Mouse (Mus musculus) cerebellum, postnatal 14 days (tissue): Measurements from ENCODE around the gene Galnt9.

ENCODE experiments used
- DNase-seq, 2 experiments: peaks; one replicate each; pipeline ENCODE4 v3.0.0; 2021; ENCODE audit warnings: mixed read lengths in 2 of 2

Gene Galnt9

DNA sequence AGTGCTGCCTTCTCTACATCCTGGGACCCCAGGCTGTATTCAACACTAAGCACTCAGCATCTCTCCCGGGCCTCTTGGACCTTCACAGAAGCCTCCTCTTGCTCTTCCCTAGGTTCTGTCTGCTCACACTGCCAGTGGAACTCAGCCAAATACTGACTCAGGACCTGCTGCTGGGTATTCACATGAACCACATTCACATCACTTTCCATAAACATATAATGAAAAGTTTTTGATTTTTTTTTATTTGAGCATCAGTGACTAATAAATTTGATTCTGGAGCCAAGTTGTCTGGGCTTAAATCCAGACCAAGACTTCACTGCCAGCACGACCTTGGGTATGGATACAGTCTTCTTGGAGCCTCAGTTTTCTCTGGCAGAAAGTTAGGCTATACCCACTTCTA lies 3.2 kb upstream of the Galnt9 start:
- peak in 1 of 2 experiments; percentile 41 for DNase-seq

DNA sequence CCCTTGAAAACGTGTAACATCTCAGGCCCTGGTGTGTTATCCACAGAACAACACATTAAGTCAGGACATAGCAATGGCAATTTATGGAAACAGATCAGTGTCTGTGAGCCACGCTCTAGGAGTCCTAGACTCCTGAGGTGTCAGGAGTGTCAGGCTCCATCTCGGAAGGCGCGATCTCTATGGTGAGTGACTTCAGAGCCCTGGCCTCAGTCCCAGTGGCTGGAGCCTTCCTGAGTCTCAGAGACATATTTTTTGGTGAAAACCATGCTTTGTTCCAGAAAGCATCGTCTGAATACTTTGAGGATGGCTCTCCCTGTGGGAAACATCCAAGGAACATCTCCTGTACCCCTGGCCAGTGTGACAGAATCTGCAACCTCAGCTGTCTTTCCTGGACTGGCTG lies 2.7 kb upstream of the Galnt9 start:
- no peak for DNase-seq

DNA sequence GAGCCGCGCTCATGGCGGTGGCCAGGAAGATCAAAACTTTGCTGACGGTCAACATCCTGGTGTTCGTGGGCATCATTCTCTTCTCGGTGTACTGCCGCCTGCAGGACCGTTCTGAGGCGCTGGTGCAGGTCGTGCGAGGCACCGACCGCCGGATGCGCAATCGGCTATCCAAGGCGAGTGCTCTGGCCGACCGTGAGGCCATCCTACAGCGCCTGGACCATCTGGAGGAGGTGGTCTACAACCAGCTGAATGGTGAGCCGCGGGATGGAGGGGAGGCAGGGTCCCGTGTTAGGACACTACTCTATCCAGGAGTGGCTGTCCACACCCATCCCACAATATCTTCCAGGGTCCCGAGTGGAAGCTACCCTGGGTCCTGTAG lies 525 bp downstream of the Galnt9 start:
- DNase-seq: peak; percentile 60 to 64

DNA sequence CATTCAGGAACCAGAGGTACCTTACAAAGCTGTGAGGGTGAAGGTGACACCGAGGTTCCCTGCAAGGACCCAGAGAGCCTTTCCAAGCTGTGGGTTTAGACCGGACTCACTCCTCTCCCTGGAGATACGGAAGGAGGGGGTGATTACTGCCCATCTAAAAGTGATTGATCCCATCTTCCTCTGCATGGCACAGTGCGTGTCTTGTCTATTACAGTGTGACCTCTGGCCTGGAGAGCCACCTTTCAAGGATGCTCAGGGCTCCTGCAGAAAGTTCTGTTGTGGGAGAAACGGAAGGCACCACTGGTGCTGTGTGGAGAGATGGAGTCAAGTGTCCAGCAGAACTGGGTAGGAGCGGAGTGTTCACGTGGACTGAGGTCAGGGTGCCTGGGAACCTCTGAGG lies 1.2 kb downstream of the Galnt9 start:
- DNase-seq: no peak

DNA sequence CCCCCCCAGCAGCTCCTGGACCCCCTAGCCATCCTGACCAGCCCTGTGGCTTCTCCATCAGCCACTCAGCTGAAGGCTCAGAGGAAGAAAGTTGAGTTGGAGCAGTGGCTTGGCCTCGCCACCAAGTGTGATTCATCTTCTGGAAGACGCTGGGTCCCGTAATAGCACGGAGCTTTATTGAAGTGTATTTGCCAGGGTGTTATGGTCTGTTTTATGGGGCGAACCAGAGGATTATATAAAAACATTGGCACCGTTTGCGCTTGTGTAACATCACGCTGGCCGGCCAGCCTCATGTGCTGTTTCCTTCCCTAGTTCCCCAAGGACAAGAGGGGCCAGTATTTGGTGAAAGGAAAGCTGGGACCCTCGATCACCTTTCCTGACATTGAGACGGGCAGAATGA lies 2.0 kb downstream of the Galnt9 start:
- no peak for DNase-seq

DNA sequence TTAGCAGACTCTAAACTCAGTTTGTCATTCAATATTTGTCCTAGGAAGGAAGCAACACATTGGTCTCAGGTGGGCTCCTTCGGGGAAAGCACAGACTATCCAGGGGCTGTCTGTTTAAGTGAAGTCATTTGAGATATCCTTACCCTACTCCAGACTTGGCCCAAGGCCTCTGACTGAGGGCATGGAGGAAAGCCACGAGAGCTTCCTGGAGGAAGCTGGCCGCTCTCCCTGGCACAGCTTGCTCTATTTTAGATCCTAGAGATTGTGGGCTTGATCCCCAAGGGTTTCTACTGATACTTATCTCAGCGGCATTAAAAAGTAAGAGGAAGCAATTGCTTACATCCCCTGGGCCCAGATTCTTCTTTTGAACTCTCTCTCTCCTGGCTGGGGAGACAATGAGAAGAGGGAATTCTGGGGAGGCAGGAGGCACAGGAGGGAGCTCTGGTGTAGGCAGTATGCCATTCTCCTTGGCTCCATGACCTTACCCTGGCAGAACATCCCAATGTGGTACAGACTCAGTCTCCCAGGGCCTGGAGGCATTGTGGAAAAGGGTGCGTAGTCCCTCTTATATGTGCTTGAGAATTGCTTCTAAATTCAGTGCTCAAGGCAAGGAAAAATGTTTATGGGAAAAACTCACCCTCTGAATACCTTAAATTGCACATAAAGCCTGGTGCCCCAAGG lies 2.7 kb downstream of the Galnt9 start:
- DNase-seq: peak; percentile 58 to 77

DNA sequence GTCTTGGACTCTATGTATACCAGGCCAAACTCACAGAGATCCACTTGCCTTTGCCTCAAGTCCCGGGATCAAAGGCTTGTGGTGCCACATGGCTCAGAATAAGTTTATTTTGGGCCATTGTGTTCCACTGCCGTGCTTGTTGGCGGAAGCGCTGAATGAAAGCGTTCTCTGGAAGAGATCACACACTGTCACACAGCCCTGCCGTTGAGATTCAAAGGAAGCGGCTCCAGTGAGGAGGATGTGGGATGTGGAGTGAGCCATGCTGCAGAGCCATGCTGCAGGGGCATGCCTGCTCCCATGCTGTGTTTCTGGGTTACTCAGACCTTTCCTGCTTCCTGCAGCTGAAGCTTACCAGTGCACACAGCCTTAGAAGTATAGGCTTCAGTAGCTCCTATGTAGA lies 4.3 kb downstream of the Galnt9 start:
- no peak for DNase-seq

DNA sequence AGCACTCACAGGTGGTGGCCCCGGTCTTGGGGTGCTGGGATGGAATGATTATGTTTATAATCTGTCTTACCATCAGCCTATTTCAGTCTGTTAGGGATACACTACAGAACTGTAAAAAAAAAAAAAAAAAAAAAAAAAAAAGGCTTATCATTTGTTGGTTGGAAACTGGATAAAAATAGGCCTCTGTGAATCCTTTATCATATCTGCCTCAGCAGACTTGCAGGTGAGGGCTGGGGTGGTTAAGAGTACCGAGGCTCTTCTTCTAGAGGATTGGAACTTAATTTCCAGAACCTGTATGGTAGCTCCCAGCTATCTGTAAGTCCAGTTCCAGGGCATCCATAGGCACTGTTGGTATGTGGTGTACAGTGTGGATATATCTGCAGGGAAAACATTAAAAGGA lies 6.0 kb downstream of the Galnt9 start:
- DNase-seq: no peak

DNA sequence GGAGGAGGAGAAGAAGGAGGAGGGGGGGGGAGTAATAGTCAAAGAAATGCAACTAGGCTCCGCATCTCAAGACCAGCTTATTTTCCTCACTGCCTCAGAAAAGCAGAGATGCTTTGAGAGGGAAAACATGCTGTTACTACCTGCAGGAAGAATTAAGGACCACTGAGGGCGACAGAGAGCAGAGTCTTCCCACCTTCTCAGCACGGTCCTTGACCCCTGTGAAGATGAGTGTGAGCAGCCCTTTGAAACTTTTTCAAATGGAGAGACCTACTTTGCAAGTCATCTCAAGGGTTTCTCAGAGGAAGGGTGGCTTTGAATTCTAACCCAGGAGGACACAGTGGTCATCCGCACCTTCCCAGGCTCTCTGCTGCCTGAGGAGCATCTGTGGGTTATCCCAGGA lies 6.7 kb downstream of the Galnt9 start:
- DNase-seq: no peak

DNA sequence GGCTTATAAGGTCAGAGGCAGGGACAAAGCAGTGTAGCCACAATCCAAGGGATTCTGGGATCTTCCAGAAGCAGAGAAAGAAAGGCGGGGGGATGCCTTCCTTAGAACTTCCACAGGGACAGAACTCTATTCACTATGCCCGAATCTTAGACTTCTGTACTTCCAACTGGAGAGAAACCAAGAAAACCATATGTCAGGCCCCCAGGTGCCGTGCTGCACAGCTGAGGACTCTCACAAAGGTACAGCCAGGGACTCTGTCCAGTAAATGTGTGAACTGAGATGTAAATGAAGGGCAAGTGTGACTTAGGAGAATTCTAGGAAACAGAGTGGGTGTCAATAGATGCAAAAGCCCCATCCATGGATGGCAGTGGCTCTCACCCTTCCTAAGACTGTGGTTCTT lies 7.8 kb downstream of the Galnt9 start:
- peak in 1 of 2 experiments; percentile 64 for DNase-seq

DNA sequence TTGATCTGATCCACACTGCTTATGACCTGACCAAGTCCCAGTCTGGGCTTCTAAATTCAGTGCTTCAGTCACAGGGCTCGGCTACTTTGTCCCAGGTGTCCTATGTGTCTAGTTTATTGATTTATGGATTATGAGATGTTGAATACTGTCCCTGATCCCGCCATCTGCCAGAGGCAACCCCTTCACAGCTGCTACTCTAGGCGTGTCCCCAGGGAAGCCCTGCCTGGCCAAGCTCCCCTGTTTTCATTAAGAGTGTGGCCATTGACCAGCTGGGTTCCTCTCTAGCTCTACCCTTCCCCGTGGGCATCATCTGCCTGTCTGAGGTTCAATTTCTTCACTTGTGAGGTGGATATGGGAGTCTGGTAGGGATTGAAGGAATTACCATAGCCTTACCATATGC lies 9.2 kb downstream of the Galnt9 start:
- no peak for DNase-seq

DNA sequence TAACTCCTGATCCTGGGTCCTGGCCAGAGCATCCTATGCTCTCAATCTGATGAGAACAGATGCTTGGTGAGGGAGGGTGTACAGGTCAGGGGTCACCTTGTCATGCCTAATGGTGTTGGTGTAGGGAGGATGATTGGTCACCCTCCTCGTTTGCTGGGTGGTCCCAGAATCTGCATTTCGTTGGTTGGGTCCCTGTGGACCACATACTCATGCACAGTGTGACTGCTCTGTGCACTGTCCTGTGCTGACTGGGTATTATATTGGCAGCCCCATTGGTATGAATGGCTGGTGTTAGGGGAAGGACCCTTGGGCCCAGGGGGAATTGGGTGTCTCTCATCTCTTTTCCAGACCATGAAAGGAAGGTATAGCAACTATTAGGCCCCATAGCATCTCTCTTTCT lies 11.0 kb downstream of the Galnt9 start:
- DNase-seq: no peak

DNA sequence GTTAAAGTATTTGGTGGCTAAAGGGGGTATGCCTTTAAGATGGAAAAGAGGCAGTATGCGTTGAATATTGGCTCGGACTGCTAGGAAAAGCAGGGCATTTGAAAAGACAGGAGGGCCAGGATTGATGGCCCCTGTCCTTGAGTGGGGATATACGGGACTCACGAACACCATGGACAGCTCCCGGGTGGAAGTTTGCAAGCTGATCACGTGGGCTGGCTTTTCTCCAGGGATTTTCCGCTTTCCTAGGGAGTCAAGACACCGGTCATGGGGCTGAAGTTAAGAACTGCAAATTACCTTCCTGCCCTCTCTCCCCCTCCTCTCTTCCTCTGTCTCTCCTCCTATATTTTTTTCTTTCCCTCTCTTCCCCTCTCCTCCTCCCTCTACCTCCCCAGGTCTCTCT lies 14.2 kb downstream of the Galnt9 start:
- DNase-seq: peak; percentile 75 to 82

DNA sequence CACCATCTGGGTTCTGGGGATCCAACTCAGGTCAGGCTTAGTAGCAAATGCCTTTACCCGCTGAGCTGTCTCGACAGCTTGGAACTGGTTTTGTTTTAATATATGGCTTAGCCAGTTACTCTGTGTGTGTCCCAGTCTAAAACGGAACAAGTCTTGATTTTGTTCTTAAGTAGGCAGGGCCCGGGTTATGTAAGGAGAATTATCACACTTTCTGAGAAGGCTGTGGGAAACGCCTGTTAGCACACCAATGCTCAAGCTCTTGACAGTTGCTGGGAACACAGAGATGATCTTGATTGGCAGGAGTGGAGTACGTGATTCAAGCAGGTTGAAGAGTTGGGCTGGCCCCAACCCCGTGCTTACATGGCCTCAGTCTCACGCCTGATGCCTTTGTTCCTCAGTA lies 15.5 kb downstream of the Galnt9 start:
- DNase-seq: no peak

DNA sequence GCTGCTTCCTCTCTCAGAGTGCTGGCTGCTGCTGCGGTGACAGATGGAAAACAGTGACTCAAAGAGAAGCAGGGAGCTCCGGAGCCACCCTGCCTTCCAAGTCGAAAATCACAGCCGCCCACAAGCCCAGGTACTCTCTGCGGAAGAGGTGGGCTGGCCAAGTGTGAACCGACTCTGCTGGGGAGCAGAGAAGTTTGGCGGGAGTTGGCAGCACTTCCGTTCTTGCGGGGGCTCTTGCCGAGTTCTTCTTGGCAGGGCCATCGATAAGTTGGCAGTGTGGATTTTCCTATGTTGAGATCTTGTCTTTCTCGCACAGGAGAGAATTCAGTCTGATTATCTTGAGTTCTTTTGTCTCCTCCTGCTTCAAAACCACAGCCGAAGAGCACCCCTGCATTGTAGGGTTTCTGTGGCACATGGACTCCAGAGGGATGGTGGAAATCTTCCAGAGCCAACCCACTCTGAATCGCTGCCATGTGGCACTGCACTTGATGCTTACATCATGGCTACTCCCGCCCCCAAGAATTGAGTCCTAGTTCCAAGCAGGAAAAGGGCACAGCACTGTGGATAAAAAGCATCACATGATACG lies 18.7 kb downstream of the Galnt9 start:
- DNase-seq: peak; percentile 91 to 92

DNA sequence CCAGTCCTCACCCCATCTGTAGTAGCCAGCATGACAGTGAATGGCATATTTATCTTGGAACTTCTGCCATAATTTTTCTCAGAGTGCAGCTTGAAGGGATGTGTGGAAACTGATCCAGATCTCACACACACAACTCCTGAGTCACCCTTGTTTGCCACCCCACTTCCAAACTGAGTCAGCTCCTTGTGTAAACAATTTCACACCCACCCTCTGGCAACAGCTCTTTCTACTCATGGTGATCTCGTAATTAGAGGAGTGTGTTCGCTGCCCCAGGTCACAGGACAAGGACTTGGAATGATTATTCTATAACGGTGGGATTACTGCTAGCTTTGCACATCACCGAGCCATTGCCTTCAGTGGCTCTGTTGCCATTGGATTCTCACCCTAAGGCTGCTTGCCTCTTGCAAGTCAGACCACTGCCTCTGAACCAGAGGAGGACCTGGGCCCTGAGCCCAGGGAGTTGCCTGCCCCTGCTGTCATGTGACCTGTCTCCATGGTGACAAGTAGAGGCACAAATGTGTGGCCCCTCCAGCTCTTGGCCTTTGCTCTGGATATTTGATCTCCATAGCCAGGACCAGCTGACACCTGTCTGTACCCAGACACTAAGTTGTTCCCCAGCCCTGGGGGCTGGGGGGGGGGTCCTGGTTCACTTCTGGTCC lies 21.0 kb downstream of the Galnt9 start:
- no peak for DNase-seq

DNA sequence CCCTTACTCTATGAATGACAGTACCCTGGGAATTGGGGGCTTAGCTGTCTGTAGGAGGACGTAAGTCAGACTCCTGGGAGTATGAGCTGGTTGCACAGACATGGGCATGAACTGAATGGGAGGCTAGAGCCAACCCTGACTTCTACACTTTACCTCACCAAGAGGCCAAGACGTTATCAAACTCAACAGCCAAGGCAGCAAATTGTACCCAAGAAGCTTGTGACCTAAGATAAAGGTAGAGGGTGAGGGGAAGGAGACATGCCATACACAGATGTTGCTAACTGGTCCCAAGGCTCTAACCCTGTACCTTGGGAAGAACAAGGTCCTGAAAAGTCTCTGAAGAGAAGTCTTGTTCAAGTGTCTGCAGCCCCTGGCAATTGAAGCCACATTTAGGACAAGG lies 23.4 kb downstream of the Galnt9 start:
- DNase-seq: no peak

DNA sequence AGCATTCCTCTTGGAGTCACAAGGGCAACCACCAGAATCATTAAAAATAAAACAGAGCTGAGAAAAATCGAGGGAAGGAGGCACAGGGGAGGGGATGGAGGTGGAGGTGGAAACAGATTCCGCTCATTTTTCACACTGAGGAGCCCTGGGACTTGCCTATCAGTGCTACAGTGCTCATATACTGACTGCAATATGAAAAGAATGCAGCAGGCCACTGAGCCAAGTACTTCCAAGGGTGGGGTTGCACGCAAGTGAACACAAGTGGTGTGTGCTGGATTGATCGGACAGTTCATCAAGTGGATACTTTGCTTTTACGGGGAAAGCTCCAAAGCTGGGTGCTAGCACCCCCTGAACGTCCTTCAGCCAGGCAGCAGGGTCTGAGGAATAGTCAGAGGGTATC lies 30.7 kb downstream of the Galnt9 start:
- no peak for DNase-seq

DNA sequence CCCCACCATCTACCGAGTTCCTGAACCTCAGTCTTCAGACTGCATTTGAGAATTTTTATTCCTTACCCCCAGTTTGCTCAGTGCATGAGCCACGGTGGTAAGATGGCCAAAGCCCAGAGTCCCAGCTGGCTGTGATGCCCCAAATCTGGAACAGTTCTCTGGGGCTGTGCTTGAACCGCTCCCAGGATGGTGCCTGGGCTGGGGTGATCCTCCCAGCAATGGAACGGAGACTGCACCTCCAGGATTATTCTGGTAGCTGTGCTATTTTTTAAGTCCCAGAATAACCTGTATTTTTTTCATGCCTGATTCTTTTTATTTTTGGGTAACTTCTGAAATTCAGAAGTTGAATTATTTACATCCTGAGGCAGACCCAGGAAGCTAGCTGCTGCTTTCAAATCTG lies 35.1 kb downstream of the Galnt9 start:
- DNase-seq: no peak

DNA sequence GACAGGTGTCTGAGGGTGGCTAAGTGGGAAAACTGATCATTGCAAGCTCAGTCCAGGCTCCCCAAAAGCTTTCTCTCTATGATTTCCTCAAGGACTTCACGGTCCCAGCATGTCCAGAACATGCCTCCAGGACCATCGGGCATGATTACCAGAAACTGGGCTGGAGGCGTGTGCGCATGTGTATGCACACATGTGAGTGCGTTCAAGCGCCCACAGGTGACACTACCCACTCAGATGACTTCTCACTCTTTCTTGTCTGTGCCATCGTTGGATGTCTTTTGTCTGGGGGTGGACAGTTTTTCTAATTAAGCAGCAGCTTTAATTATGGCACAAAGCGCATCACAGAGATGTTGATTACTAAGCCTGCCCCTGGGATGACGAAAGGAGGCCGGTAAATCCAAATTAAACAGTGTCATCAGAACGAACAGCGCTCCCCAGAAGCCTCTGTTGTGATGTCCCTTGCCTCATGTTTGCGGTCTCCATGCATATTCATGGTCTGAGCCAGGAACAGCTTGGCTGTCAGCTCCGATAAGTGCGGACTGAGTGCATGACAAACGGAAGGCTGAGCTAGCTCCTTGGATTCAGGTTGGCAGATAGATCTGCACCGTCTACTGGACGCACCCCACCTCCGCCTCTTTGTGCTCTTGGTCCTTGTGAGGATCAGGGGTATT lies 36.5 kb downstream of the Galnt9 start:
- peak; percentile 67 to 71 for DNase-seq

DNA sequence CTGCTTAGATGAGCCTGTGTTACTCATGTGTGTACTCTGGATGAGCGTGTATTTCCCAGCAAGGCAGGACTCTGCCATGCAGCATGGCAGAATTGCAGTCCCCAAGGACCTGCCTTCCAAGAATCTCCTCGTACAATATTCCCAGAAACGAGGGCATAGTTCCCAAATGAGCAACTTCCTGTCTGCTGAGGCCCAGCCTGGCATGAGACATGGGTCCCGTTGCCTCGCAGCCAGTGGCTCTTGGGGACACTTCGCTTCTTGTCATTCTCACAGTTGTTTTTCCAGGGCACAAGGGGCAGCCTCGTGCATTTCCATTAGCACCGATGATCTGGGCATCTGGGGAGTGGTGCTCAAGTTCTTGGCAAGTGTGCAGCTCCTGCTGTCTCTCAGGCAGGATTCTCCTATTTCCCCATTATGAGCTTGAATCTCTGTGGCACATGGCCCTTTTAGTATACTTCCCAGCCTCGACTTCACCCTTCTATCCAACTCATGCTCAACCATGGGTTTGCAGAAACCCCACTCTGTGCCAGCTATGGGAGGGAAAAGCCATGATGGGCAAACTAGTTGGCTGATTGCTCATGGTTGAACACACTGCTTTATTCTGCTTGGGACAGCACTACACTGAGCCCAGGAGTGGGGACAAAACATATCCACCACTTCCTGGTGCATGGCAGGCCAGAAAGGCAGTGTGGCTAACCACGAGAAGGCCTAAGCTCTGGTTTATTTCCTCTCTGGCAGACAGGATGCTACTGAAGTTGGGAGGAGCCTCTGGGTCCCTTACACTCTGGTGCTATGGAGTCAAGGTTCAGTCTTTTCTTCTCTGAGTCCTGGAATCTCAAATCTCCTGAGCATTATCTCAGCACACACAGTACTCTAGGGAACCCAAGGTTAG lies 38.7 kb downstream of the Galnt9 start:
- DNase-seq: peak in 1 of 2 experiments; percentile 51

DNA sequence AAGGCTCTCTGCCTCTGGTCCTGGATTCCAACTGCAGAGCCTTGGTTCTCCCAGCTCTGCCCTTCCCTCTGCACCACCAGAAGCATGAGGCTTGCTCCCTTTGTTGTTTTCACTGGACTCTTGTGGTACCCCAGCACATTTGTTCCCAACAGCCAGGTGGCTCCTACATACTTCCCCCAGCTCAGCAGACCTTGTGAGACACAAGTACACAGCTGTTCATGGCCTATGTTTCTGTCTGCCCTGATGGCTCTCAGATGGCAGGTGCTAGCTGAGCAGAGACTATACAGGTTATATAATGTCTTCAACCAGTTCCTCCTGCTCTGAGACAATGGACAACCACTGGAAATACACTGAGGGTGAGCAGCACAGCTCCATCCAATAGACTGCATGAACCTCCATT lies 43.3 kb downstream of the Galnt9 start:
- DNase-seq: no peak

DNA sequence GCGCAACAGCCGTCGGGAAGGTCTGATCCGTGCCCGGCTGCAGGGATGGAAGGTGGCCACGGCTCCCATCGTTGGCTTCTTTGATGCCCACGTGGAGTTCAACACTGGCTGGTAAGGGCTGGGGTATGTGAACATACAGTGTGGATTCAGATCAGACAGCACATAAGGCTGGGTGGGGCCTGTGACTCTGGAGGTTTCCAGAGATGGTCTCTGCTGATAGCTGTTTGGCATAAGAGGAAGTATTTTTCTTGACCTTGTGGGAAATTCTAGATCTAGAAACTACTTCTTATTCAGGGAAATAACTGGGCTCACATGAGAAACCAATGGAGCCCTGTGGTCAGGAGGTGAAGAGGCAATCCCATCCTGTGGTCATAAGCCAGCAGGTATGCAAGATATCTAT lies 45.7 kb downstream of the Galnt9 start:
- no peak for DNase-seq
